Mouse (Mus musculus) left cerebral cortex, adult 9 months (tissue): ENCODE results near the gene Mrvi1.
A peak's percentile ranks its signal among the peaks of the same experiment; 100 is the strongest.

Source experiments
- DNase-seq, 2 experiments: peaks; one replicate each; pipeline ENCODE4 v3.0.0; 2022; ENCODE audit warnings: low spot score in 2 of 2

The Mrvi1 gene

DNA sequence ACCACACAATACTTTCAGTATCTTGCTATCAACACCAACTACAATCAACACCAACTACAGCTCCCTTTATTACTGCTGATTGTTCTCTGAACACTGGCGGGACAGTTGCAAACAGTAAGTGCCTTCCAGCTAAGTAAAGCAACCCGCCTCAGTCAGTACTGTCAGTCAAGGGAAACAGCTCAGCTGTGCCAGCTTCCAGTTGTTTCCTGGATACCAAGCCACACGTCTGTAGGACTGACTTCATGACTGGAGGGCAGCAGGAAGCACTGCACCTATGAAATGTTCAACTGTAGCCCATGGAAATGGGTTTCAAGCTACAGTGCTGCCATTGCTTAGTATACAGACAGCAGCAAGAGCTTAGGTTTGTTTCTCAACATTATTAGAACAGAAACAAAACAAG, 147.7 kb downstream of the Mrvi1 start:
- no peak for DNase-seq

DNA sequence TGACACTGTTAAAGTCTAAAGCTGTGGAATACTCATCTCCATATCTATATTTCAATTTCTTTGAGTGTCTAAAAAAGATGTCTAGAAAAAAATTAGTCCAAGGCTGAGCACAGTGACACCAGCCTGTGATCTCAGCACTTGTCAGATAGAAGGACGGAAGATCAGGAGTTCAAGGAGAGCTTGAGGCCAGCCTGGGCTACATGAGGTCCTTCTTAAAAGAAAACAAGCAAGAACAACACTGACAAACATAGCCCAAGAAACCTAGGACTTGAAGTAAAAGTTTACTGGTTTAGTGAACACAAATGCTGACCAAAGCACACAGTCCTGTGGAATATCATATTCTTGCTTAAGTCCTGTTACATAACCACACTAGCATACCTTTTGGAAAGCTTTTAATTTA, 148.2 kb downstream of the Mrvi1 start:
- DNase-seq: no peak

DNA sequence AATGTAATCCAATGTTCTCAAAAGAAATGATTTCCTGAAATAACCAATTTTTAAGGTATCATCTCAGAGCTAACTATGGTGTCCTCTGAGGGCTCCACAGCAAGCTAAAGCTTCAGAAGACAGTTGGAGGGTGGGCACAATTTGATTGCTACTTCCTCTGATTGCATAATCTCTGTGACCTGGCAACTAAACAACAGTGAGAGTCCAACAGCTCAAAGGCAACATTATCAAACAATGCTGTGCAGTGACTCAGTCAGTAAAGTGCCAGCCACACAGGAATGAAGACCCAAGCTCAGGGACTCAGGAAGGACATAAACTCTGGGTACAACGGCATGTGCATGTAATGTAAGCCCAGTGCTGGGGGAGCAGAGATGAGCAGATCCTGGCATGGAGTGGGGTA, 149.2 kb downstream of the Mrvi1 start:
- no peak for DNase-seq

DNA sequence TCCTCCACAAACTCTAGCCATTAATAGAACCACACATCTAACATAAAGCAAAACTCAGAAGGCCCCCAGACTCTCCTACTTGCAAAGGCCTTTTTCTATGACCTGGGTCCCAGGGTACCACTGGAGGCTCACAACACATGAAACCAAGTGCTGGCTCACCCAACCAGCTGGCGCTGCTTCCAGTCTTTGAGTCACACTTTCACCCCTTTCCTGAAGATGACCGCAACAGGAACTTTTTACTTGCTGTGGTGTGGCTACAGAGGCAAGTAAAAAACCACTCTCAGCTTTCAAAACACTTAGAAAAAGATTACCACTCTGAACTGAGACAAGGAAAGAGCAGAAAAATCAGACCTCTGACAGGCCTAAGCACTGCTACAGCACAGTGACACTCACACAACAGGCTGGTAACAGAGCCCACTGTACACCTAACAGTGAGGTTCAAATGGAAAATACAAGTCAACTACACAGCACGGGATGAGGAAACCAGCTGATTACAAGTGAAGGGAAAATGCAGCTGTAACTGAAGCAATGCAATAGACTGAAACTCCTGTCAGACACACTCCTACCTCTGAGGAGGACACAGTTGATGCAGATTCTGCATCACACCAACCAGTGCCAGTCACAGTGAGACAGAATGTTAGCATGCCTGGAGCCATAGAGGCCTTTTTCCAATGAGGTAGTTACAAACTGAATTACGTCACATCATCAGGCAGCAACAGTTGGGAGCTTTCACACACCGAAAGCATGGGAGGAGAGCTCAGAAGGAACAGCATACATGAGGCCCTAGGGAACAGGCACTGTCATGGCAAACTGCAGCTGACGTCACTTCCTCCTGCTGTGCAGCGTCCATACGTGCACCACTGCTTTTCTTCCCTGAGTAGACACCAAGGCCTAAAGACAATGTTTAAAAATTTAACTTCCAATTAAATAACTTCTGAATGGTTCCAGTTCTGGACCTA, 158.0 kb downstream of the Mrvi1 start:
- DNase-seq: no peak

- DNase-seq: no peak
These were observed 158.7 kb downstream of the Mrvi1 start for GRCm38 (mm10) chr7:110823593-110823992.

DNA sequence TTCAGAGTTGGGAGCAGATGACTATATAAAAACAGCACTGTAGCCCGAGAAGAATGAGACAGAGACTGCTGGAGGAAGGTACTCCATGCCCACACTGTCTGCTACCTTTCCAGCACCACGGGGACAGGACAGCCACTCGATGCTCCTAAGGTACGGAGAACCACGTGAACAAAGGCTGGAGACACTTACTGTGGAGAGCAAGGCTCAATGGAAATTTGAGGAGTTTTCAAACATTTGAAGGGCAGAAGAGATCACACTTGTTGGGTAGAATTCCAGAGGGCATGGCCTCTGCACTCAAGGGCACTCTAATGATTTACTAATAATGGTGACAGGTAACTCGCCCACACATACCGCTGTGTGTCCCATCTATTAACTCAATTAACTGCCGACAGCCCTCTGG, 159.2 kb downstream of the Mrvi1 start:
- DNase-seq: no peak

- no peak for DNase-seq
These were observed 160.2 kb downstream of the Mrvi1 start for GRCm38 (mm10) chr7:110822055-110822454.

DNA sequence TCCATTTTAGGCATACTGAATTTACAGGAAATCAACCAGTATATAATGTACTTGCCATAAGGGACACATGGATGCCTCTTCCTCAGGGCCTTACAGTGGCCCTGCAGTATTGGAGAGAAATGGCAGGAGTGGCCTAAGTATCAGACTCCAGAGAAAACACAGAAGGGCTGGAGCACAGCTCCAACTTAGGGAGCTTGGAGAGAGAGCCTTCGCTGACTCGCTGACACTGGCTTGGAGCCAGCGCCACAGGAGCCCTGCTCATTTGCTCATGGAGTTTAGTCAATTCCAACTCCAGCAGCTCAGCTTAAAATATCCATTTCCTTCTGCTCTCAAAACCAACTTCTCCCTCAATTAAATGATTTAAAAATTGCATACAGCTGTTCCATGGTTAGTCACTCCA, 160.6 kb downstream of the Mrvi1 start:
- peak in 1 of 2 experiments; percentile 54 for DNase-seq

- DNase-seq: peak in 1 of 2 experiments; percentile 42
These were observed 161.2 kb downstream of the Mrvi1 start for GRCm38 (mm10) chr7:110821068-110821467.

GRCm38 (mm10) chr7:110818787-110819350, 163.4 kb downstream of the Mrvi1 start:
- no peak for DNase-seq
